Mouse (Mus musculus): ENCODE data around the gene Kcnj12. TPM values are rescaled to one million over a fixed set of nuclear protein-coding genes. Genes with fewer than 3 reads are reported as not detected.

Kcnj12 gene
- polyA plus RNA-seq, 1 experiment from 2014 or later = 0.20 TPM

- Histone ChIP-seq H3K9ac (no peak overlapping the region), H3K4me2 (no peak overlapping the region), H3K9me3 (no peaks in the 10 kb centered on the region), H3K27me3 (no peaks in the 10 kb centered on the region), H3K36me3 (no peaks in the 10 kb centered on the region), H3K27ac (no peak overlapping the region), H3K4me1 (0 out of 2 replicates have a peak, but pooled peaks cover 4% of the 10 kb centered on the region), H3K4me3 (no peak overlapping the region)
- whole genome bisulfite sequencing = 50% methylated on average over 4 of the region's 4 CpGs
- ATAC-seq (ENCODE audit: insufficient number of reproducible peaks, insufficient read depth, low FRiP score, low TSS enrichment, low read depth) = no peak
Observed at GRCm38 (mm10) chr11:61004046-61004445, 18.3 kb upstream of the Kcnj12 start.

- 0 out of 2 replicates have a peak, but pooled peaks cover 4% of the 10 kb centered on the region for H3K4me1 ChIP-seq
- ATAC-seq (ENCODE audit: insufficient number of reproducible peaks, insufficient read depth, low FRiP score, low TSS enrichment, low read depth) = no peak
- no peaks in the 10 kb centered on the region for H3K36me3 ChIP-seq
- no peak overlapping the region for H3K4me2 ChIP-seq
- no peak overlapping the region for H3K9ac ChIP-seq
- WGBS = 66% methylated on average over 5 of the region's 5 CpGs
- H3K4me3 ChIP-seq = no peak overlapping the region
- H3K9me3 ChIP-seq = no peaks in the 10 kb centered on the region
- H3K27me3 ChIP-seq = no peaks in the 10 kb centered on the region
- no peak overlapping the region for H3K27ac ChIP-seq
Observed at GRCm38 (mm10) chr11:61004781-61005180, 17.6 kb upstream of the Kcnj12 start.

GRCm38 (mm10) chr11:61005345-61005744 lies 17.0 kb upstream of the Kcnj12 start:
- H3K9ac ChIP-seq = no peak overlapping the region
- no peak for ATAC-seq (ENCODE audit: insufficient number of reproducible peaks, insufficient read depth, low FRiP score, low TSS enrichment, low read depth)
- H3K4me3 ChIP-seq = no peak overlapping the region
- WGBS = 23% methylated on average over 6 of the region's 6 CpGs
- no peaks in the 10 kb centered on the region for H3K9me3 ChIP-seq
- 0 out of 2 replicates have a peak, but pooled peaks cover 4% of the 10 kb centered on the region for H3K4me1 ChIP-seq
- no peak overlapping the region for H3K4me2 ChIP-seq
- H3K36me3 ChIP-seq = no peaks in the 10 kb centered on the region
- H3K27ac ChIP-seq = no peak overlapping the region
- H3K27me3 ChIP-seq = 0 out of 2 replicates have a peak, but pooled peaks cover 4% of the 10 kb centered on the region

GRCm38 (mm10) chr11:61011736-61012294 lies 10.5 kb upstream of the Kcnj12 start:
- Histone ChIP-seq H3K27me3 (peaks cover 11% of the 10 kb centered on the region; the same call in 1 of the 2 replicates), H3K36me3 (no peaks in the 10 kb centered on the region), H3K4me3 (no peak overlapping the region), H3K9me3 (no peaks in the 10 kb centered on the region), H3K27ac (no peak overlapping the region), H3K4me1 (peaks cover 14% of the 10 kb centered on the region), H3K4me2 (no peak overlapping the region), H3K9ac (peak overlapping the region; percentile 21; the same call in 1 of the 2 replicates)
- 17% methylated on average over 9 of the region's 9 CpGs for WGBS
- no peak for ATAC-seq (ENCODE audit: insufficient number of reproducible peaks, insufficient read depth, low FRiP score, low TSS enrichment, low read depth)

- H3K9me3 ChIP-seq = no peaks in the 10 kb centered on the region
- no peak overlapping the region for H3K4me3 ChIP-seq
- H3K36me3 ChIP-seq = no peaks in the 10 kb centered on the region
- ATAC-seq (ENCODE audit: insufficient number of reproducible peaks, insufficient read depth, low FRiP score, low TSS enrichment, low read depth) = no peak
- peaks cover 45% of the 10 kb centered on the region for H3K27me3 ChIP-seq
- no peak overlapping the region for H3K9ac ChIP-seq
- peaks cover 19% of the 10 kb centered on the region for H3K4me1 ChIP-seq
- no peak overlapping the region for H3K27ac ChIP-seq
- no peak overlapping the region for H3K4me2 ChIP-seq
- WGBS = 13% methylated on average over 8 of the region's 8 CpGs
Observed at GRCm38 (mm10) chr11:61016866-61017398, 5.4 kb upstream of the Kcnj12 start.

- WGBS = 69% methylated on average over 5 of the region's 5 CpGs
- Histone ChIP-seq H3K4me1 (peaks cover 30% of the 10 kb centered on the region), H3K27me3 (peaks cover 87% of the 10 kb centered on the region), H3K36me3 (no peaks in the 10 kb centered on the region), H3K27ac (no peak overlapping the region), H3K9ac (no peak overlapping the region), H3K4me2 (no peak overlapping the region), H3K9me3 (no peaks in the 10 kb centered on the region), H3K4me3 (no peak overlapping the region)
- ATAC-seq (ENCODE audit: insufficient number of reproducible peaks, insufficient read depth, low FRiP score, low TSS enrichment, low read depth) = no peak
Observed at GRCm38 (mm10) chr11:61021129-61021528, 1.2 kb upstream of the Kcnj12 start.

GRCm38 (mm10) chr11:61021676-61022549 lies 451 bp upstream of the Kcnj12 start:
- no peak for ATAC-seq (ENCODE audit: insufficient number of reproducible peaks, insufficient read depth, low FRiP score, low TSS enrichment, low read depth)
- Histone ChIP-seq H3K4me3 (peak overlapping the region; percentile 62), H3K36me3 (no peaks in the 10 kb centered on the region), H3K4me1 (peaks cover 23% of the 10 kb centered on the region), H3K27me3 (peaks cover 94% of the 10 kb centered on the region), H3K9me3 (no peaks in the 10 kb centered on the region), H3K9ac (peak overlapping the region; percentile 63), H3K4me2 (peak overlapping the region; percentile 100), H3K27ac (no peak overlapping the region)
- 1% methylated on average over 56 of the region's 68 CpGs for WGBS

- Histone ChIP-seq H3K4me1 (peaks cover 26% of the 10 kb centered on the region), H3K4me2 (peak overlapping the region; percentile 100), H3K9me3 (no peaks in the 10 kb centered on the region), H3K9ac (no peak overlapping the region), H3K36me3 (no peaks in the 10 kb centered on the region), H3K4me3 (peak overlapping the region; percentile 62; the same call in 1 of the 2 replicates), H3K27ac (no peak overlapping the region), H3K27me3 (peaks cover 84% of the 10 kb centered on the region)
- WGBS = 56% methylated on average over 9 of the region's 9 CpGs
- ATAC-seq (ENCODE audit: insufficient number of reproducible peaks, insufficient read depth, low FRiP score, low TSS enrichment, low read depth) = no peak
Observed at GRCm38 (mm10) chr11:61023416-61024200, 1.2 kb downstream of the Kcnj12 start.

- no peak overlapping the region for H3K4me3 ChIP-seq
- no peak overlapping the region for H3K4me2 ChIP-seq
- H3K4me1 ChIP-seq = peaks cover 30% of the 10 kb centered on the region
- peaks cover 76% of the 10 kb centered on the region for H3K27me3 ChIP-seq
- H3K9me3 ChIP-seq = no peaks in the 10 kb centered on the region
- WGBS = 67% methylated on average over 6 of the region's 6 CpGs
- no peaks in the 10 kb centered on the region for H3K36me3 ChIP-seq
- H3K9ac ChIP-seq = no peak overlapping the region
- H3K27ac ChIP-seq = no peak overlapping the region
- no peak for ATAC-seq (ENCODE audit: insufficient number of reproducible peaks, insufficient read depth, low FRiP score, low TSS enrichment, low read depth)
Observed at GRCm38 (mm10) chr11:61024388-61024787, 2.0 kb downstream of the Kcnj12 start.

GRCm38 (mm10) chr11:61024996-61025395 lies 2.6 kb downstream of the Kcnj12 start:
- ATAC-seq (ENCODE audit: insufficient number of reproducible peaks, insufficient read depth, low FRiP score, low TSS enrichment, low read depth) = no peak
- H3K36me3 ChIP-seq = no peaks in the 10 kb centered on the region
- no peak overlapping the region for H3K4me2 ChIP-seq
- H3K27ac ChIP-seq = no peak overlapping the region
- no peak overlapping the region for H3K4me3 ChIP-seq
- H3K4me1 ChIP-seq = peaks cover 30% of the 10 kb centered on the region
- H3K9me3 ChIP-seq = no peaks in the 10 kb centered on the region
- no peak overlapping the region for H3K9ac ChIP-seq
- H3K27me3 ChIP-seq = peaks cover 70% of the 10 kb centered on the region
- WGBS = 50% methylated on average over 6 of the region's 6 CpGs

GRCm38 (mm10) chr11:61025594-61025993 lies 3.2 kb downstream of the Kcnj12 start:
- Histone ChIP-seq H3K9ac (no peak overlapping the region), H3K4me3 (no peak overlapping the region), H3K36me3 (no peaks in the 10 kb centered on the region), H3K27me3 (peaks cover 64% of the 10 kb centered on the region), H3K4me2 (no peak overlapping the region), H3K27ac (no peak overlapping the region), H3K9me3 (no peaks in the 10 kb centered on the region), H3K4me1 (peaks cover 30% of the 10 kb centered on the region)
- no peak for ATAC-seq (ENCODE audit: insufficient number of reproducible peaks, insufficient read depth, low FRiP score, low TSS enrichment, low read depth)
- 67% methylated on average over 7 of the region's 7 CpGs for WGBS

Data from embryonic facial prominence, embryonic 13.5 days (tissue).